Mouse (Mus musculus): ENCODE data around the gene Tcta.

Gene Tcta

GRCm38 (mm10) chr9:108305629-108306520, at the start of gene Tcta, which contains the start of gene Rhoa:
TSS of gene Tcta (minus strand) at chr9:108306160.
TSS of gene Rhoa (plus strand) at chr9:108306129.
- in situ Hi-C loops (cut with MboI, MseI): no loop called here

- in situ Hi-C loops (cut with MboI, MseI): loop anchor here (25.0 kb wide), 1 partner anchor 713 kb away; the partner anchor contains the start of genes Atrip and Trex1
Observed at GRCm38 (mm10) chr9:108349727-108350126, 43.8 kb upstream of the Tcta start.

GRCm38 (mm10) chr9:108348290-108348680, 42.3 kb upstream of the Tcta start:
- in situ Hi-C loops (cut with MboI, MseI): loop anchor here (25.0 kb wide), 1 partner anchor 714 kb away; the partner anchor contains the start of genes Atrip and Trex1

- in situ Hi-C loops (cut with MboI, MseI): loop anchor here (25.0 kb wide), 1 partner anchor 715 kb away; the partner anchor contains the start of genes Atrip and Trex1
Observed at GRCm38 (mm10) chr9:108347540-108348289, 41.8 kb upstream of the Tcta start, which contains the start of gene Usp4. TSS of gene Usp4 (plus strand) at chr9:108347853.

- in situ Hi-C loops (cut with MboI, MseI): loop anchor here (25.0 kb wide), 1 partner anchor 715 kb away; the partner anchor contains the start of genes Atrip and Trex1
Observed at GRCm38 (mm10) chr9:108347024-108347423, 41.1 kb upstream of the Tcta start.

- in situ Hi-C loops (cut with MboI, MseI): loop anchor here (25.0 kb wide), 1 partner anchor 718 kb away; the partner anchor contains the start of genes Atrip and Trex1
Observed at GRCm38 (mm10) chr9:108344471-108344870, 38.5 kb upstream of the Tcta start.

- in situ Hi-C loops (cut with MboI, MseI): loop anchor here (25.0 kb wide), 1 partner anchor 718 kb away; the partner anchor contains the start of genes Atrip and Trex1
Observed at GRCm38 (mm10) chr9:108343835-108344234, 37.9 kb upstream of the Tcta start.

GRCm38 (mm10) chr9:108343331-108343730, 37.4 kb upstream of the Tcta start:
- in situ Hi-C loops (cut with MboI, MseI): loop anchor here (25.0 kb wide), 1 partner anchor 719 kb away; the partner anchor contains the start of genes Atrip and Trex1

- in situ Hi-C loops (cut with MboI, MseI): loop anchor here (25.0 kb wide), 1 partner anchor 720 kb away; the partner anchor contains the start of genes Atrip and Trex1
Observed at GRCm38 (mm10) chr9:108342301-108342831, 36.4 kb upstream of the Tcta start.

GRCm38 (mm10) chr9:108341801-108342200, 35.8 kb upstream of the Tcta start:
- in situ Hi-C loops (cut with MboI, MseI): loop anchor here (25.0 kb wide), 1 partner anchor 720 kb away; the partner anchor contains the start of genes Atrip and Trex1

GRCm38 (mm10) chr9:108341139-108341475, 35.1 kb upstream of the Tcta start:
- in situ Hi-C loops (cut with MboI, MseI): loop anchor here (25.0 kb wide), 1 partner anchor 721 kb away; the partner anchor contains the start of genes Atrip and Trex1

GRCm38 (mm10) chr9:108340258-108341138, 34.5 kb upstream of the Tcta start:
- in situ Hi-C loops (cut with MboI, MseI): loop anchor here (25.0 kb wide), 1 partner anchor 722 kb away; the partner anchor contains the start of genes Atrip and Trex1

- in situ Hi-C loops (cut with MboI, MseI): loop anchor here (10.0 to 25.0 kb wide), 2 partner anchors 722 to 1965 kb away; partner anchors contain the start of genes Atrip, Elp6 and Trex1
Observed at GRCm38 (mm10) chr9:108339886-108340257, 33.9 kb upstream of the Tcta start.

- in situ Hi-C loops (cut with MboI, MseI): loop anchor here (10.0 to 25.0 kb wide), 2 partner anchors 723 to 1966 kb away; partner anchors contain the start of genes Atrip, Elp6 and Trex1
Observed at GRCm38 (mm10) chr9:108338886-108339781, 33.2 kb upstream of the Tcta start, which contains the start of gene Gpx1. TSS of gene Gpx1 (plus strand) at chr9:108338903.

GRCm38 (mm10) chr9:108338551-108338885, 32.6 kb upstream of the Tcta start:
- in situ Hi-C loops (cut with MboI, MseI): loop anchor here (10.0 to 25.0 kb wide), 2 partner anchors 724 to 1966 kb away; partner anchors contain the start of genes Atrip, Elp6 and Trex1

- in situ Hi-C loops (cut with MboI, MseI): loop anchor here (10.0 to 25.0 kb wide), 2 partner anchors 724 to 1967 kb away; partner anchors contain the start of genes Atrip, Elp6 and Trex1
Observed at GRCm38 (mm10) chr9:108337848-108338550, 32.0 kb upstream of the Tcta start.

GRCm38 (mm10) chr9:108325811-108326210, 19.9 kb upstream of the Tcta start:
- in situ Hi-C loops (cut with MboI, MseI): loop anchor here (10.0 to 25.0 kb wide), 2 partner anchors 59 to 736 kb away; partner anchors contain the start of genes Atrip and Trex1

- in situ Hi-C loops (cut with MboI, MseI): loop anchor here (10.0 to 25.0 kb wide), 2 partner anchors 60 to 738 kb away; partner anchors contain the start of genes Atrip and Trex1
Observed at GRCm38 (mm10) chr9:108324784-108325183, 18.8 kb upstream of the Tcta start.
